Mouse (Mus musculus): ENCODE data around the gene Olfr190. TPM values are rescaled to one million over a fixed set of nuclear protein-coding genes. Genes with fewer than 3 reads are reported as not detected.
"Not testable (repeated sequence)": the region's sequence is repeated elsewhere in the genome, so short reads cannot be mapped to it uniquely, and the experiment has no call there.

Olfr190 gene
- polyA plus RNA-seq, 1 experiment from 2014 or later, result not detected

- no peak overlapping the region for H3K4me3 ChIP-seq (ENCODE audit: low read depth, low read length)
- no peaks in the 10 kb centered on the region for H3K4me1 ChIP-seq (ENCODE audit: insufficient read depth)
- DNase-seq, result no peak
- H3K27ac ChIP-seq (ENCODE audit: low read depth), result no peak overlapping the region
- no peak for TF ChIP-seq CTCF (IDR thresholded peaks at IDR 0.05; ENCODE audit: low read depth)
- no peak for TF ChIP-seq EP300 (IDR thresholded peaks at IDR 0.05; ENCODE audit: low read depth)
- H3K9me3 ChIP-seq (ENCODE audit: low read length), result no peaks in the 10 kb centered on the region
- ATAC-seq, result no peak
- no peak overlapping the region for H3K9ac ChIP-seq (replicated peaks)
- H3K27me3 ChIP-seq (ENCODE audit: insufficient read depth, low read length), result no peaks in the 10 kb centered on the region
- no peak overlapping the region for H3K4me2 ChIP-seq (ENCODE audit: low read depth, low read length)
- no peaks in the 10 kb centered on the region for H3K36me3 ChIP-seq (replicated peaks; ENCODE audit: insufficient read depth, low read length)
- 77% methylated on average over 1 of the region's 1 CpGs for WGBS (ENCODE audit: insufficient replicate concordance)
Measured at GRCm38 (mm10) chr16:59073520-59073919, 4.3 kb downstream of the Olfr190 start.

GRCm38 (mm10) chr16:59071755-59072154 lies 6.0 kb downstream of the Olfr190 start:
- no peak for ATAC-seq
- no peaks in the 10 kb centered on the region for H3K4me1 ChIP-seq (ENCODE audit: insufficient read depth)
- TF ChIP-seq EP300 (IDR thresholded peaks at IDR 0.05; ENCODE audit: low read depth) (no peak), CTCF (IDR thresholded peaks at IDR 0.05; ENCODE audit: low read depth) (no peak)
- H3K9me3 ChIP-seq (ENCODE audit: low read length), result no peaks in the 10 kb centered on the region
- H3K4me3 ChIP-seq (ENCODE audit: low read depth, low read length), result no peak overlapping the region
- H3K4me2 ChIP-seq (ENCODE audit: low read depth, low read length), result no peak overlapping the region
- no peak for DNase-seq
- H3K27me3 ChIP-seq (ENCODE audit: insufficient read depth, low read length), result no peaks in the 10 kb centered on the region
- H3K27ac ChIP-seq (ENCODE audit: low read depth), result no peak overlapping the region
- H3K36me3 ChIP-seq (replicated peaks; ENCODE audit: insufficient read depth, low read length), result no peaks in the 10 kb centered on the region
- H3K9ac ChIP-seq (replicated peaks), result no peak overlapping the region

GRCm38 (mm10) chr16:59062411-59062810 lies 15.4 kb downstream of the Olfr190 start:
- H3K4me1 ChIP-seq (ENCODE audit: insufficient read depth); ATAC-seq; H3K4me2 ChIP-seq (ENCODE audit: low read depth, low read length); H3K27ac ChIP-seq (ENCODE audit: low read depth); H3K9me3 ChIP-seq (ENCODE audit: low read length); H3K4me3 ChIP-seq (ENCODE audit: low read depth, low read length); DNase-seq; H3K27me3 ChIP-seq (ENCODE audit: insufficient read depth, low read length); H3K36me3 ChIP-seq (replicated peaks; ENCODE audit: insufficient read depth, low read length); H3K9ac ChIP-seq (replicated peaks): not testable (repeated sequence)
- 44% methylated on average over 3 of the region's 3 CpGs for WGBS (ENCODE audit: insufficient replicate concordance)

GRCm38 (mm10) chr16:59049286-59049685 lies 28.5 kb downstream of the Olfr190 start:
- not testable (repeated sequence) for H3K4me2 ChIP-seq (ENCODE audit: low read depth, low read length); H3K27me3 ChIP-seq (ENCODE audit: insufficient read depth, low read length); H3K4me1 ChIP-seq (ENCODE audit: insufficient read depth); H3K27ac ChIP-seq (ENCODE audit: low read depth); H3K9me3 ChIP-seq (ENCODE audit: low read length); H3K4me3 ChIP-seq (ENCODE audit: low read depth, low read length); H3K36me3 ChIP-seq (replicated peaks; ENCODE audit: insufficient read depth, low read length); H3K9ac ChIP-seq (replicated peaks); ATAC-seq; DNase-seq
- 84% methylated on average over 2 of the region's 2 CpGs for WGBS (ENCODE audit: insufficient replicate concordance)

- TF ChIP-seq CTCF (IDR thresholded peaks at IDR 0.05; ENCODE audit: low read depth) (no peak), EP300 (IDR thresholded peaks at IDR 0.05; ENCODE audit: low read depth) (no peak)
- WGBS (ENCODE audit: insufficient replicate concordance), result 62% methylated on average over 1 of the region's 1 CpGs
Measured at GRCm38 (mm10) chr16:59048860-59049259, 28.9 kb downstream of the Olfr190 start.

GRCm38 (mm10) chr16:59047579-59047978 lies 30.2 kb downstream of the Olfr190 start:
- Histone ChIP-seq H3K27me3 (ENCODE audit: insufficient read depth, low read length) (no peaks in the 10 kb centered on the region), H3K9me3 (ENCODE audit: low read length) (no peaks in the 10 kb centered on the region), H3K9ac (replicated peaks) (no peak overlapping the region), H3K4me3 (ENCODE audit: low read depth, low read length) (no peak overlapping the region), H3K4me2 (ENCODE audit: low read depth, low read length) (no peak overlapping the region), H3K4me1 (ENCODE audit: insufficient read depth) (no peaks in the 10 kb centered on the region), H3K27ac (ENCODE audit: low read depth) (no peak overlapping the region), H3K36me3 (replicated peaks; ENCODE audit: insufficient read depth, low read length) (no peaks in the 10 kb centered on the region)
- 55% methylated on average over 4 of the region's 4 CpGs for WGBS (ENCODE audit: insufficient replicate concordance)
- TF ChIP-seq CTCF (IDR thresholded peaks at IDR 0.05; ENCODE audit: low read depth), result no peak
- no peak for TF ChIP-seq EP300 (IDR thresholded peaks at IDR 0.05; ENCODE audit: low read depth)
- DNase-seq (no peak), ATAC-seq (no peak)

More at GRCm38 (mm10) chr16:59048860-59049259, 28.9 kb downstream of the Olfr190 start:
- Histone ChIP-seq H3K9me3 (ENCODE audit: low read length) (no peaks in the 10 kb centered on the region), H3K4me1 (ENCODE audit: insufficient read depth) (no peaks in the 10 kb centered on the region), H3K27ac (ENCODE audit: low read depth) (no peak overlapping the region), H3K9ac (replicated peaks) (no peak overlapping the region), H3K4me2 (ENCODE audit: low read depth, low read length) (no peak overlapping the region), H3K36me3 (replicated peaks; ENCODE audit: insufficient read depth, low read length) (no peaks in the 10 kb centered on the region), H3K4me3 (ENCODE audit: low read depth, low read length) (no peak overlapping the region), H3K27me3 (ENCODE audit: insufficient read depth, low read length) (no peaks in the 10 kb centered on the region)
- ATAC-seq (no peak), DNase-seq (no peak)

GRCm38 (mm10) chr16:59045835-59046234 lies 32.0 kb downstream of the Olfr190 start:
- Histone ChIP-seq H3K27ac (ENCODE audit: low read depth) (no peak overlapping the region), H3K9ac (replicated peaks) (no peak overlapping the region), H3K4me3 (ENCODE audit: low read depth, low read length) (no peak overlapping the region), H3K4me2 (ENCODE audit: low read depth, low read length) (no peak overlapping the region), H3K4me1 (ENCODE audit: insufficient read depth) (no peaks in the 10 kb centered on the region), H3K36me3 (replicated peaks; ENCODE audit: insufficient read depth, low read length) (no peaks in the 10 kb centered on the region), H3K27me3 (ENCODE audit: insufficient read depth, low read length) (no peaks in the 10 kb centered on the region), H3K9me3 (ENCODE audit: low read length) (no peaks in the 10 kb centered on the region)
- WGBS (ENCODE audit: insufficient replicate concordance), result 63% methylated on average over 3 of the region's 3 CpGs
- ATAC-seq (no peak), DNase-seq (no peak)
- TF ChIP-seq EP300 (IDR thresholded peaks at IDR 0.05; ENCODE audit: low read depth) (no peak), CTCF (IDR thresholded peaks at IDR 0.05; ENCODE audit: low read depth) (no peak)
